Mouse (Mus musculus) heart, embryonic 13.5 days (tissue): ENCODE data around the gene Osbpl8. TPM values are rescaled to one million over a fixed set of nuclear protein-coding genes. Genes with fewer than 3 reads are reported as not detected.

Source experiments
- ATAC-seq: fragments of 200-750 bp; cut with Nextera tagmentation; 2 replicates; pipeline ENCODE4 v1.8.0; 2017; ENCODE audit warnings: moderate TSS enrichment; ENCODE audit not compliant: insufficient number of reproducible peaks, low FRiP score, low TSS enrichment; ENCODE audit errors: extremely low read depth
- H3K27ac ChIP-seq: fragments of 300-500 bp; sonication (generic); replicated peaks from 2 replicates; pipeline ENCODE4 v1.5.1; 2015; ENCODE audit warnings: moderate library complexity, mild to moderate bottlenecking, inconsistent platforms
- H3K27me3 ChIP-seq: fragments of 300-500 bp; sonication (generic); replicated peaks from 2 replicates; pipeline ENCODE4 v1.6.1; 2015; ENCODE audit warnings: mild to moderate bottlenecking, inconsistent platforms
- H3K36me3 ChIP-seq: fragments of 300-500 bp; sonication (generic); 2 replicates; pipeline ENCODE4 v1.6.1; 2015; ENCODE audit warnings: mild to moderate bottlenecking, inconsistent platforms
- H3K4me1 ChIP-seq: fragments of 300-500 bp; sonication (generic); 2 replicates; pipeline ENCODE4 v1.6.1; 2015; ENCODE audit warnings: inconsistent platforms
- H3K4me2 ChIP-seq: fragments of 300-500 bp; sonication (generic); 2 replicates; pipeline ENCODE4 v1.6.1; 2015; ENCODE audit warnings: inconsistent platforms, mild to moderate bottlenecking, moderate library complexity
- H3K4me3 ChIP-seq: fragments of 300-500 bp; sonication (generic); 2 replicates; pipeline ENCODE4 v1.5.1; 2015; ENCODE audit warnings: moderate library complexity, mild to moderate bottlenecking, inconsistent platforms
- H3K9ac ChIP-seq: fragments of 300-500 bp; sonication (generic); 2 replicates; pipeline ENCODE4 v1.6.1; 2015; ENCODE audit warnings: inconsistent platforms, mild to moderate bottlenecking, moderate library complexity
- H3K9me3 ChIP-seq: fragments of 300-500 bp; sonication (generic); 2 replicates; pipeline ENCODE4 v1.6.1; 2016; ENCODE audit warnings: inconsistent platforms
- WGBS: fragments of 180-500 bp; shearing (Covaris S2); methylation state at CpG from one replicate; pipeline ENCODE4 v1.1.7; 2015; ENCODE audit warnings: mixed read lengths; 5-methylcytosine and 5-hydroxymethylcytosine counted together
- polyA plus RNA-seq: library from polyadenylated mRNA; unstranded; fragments of >200 nt; fragmentation: Nextera tagmentation; extraction: Ambion mirVana; gene quantifications from 2 replicates; pipeline ENCODE4 v1.2.1, GENCODE M21; 2015

Gene Osbpl8
- polyA plus RNA-seq, 1 experiment from 2014 or later = 22.5 TPM

DNA sequence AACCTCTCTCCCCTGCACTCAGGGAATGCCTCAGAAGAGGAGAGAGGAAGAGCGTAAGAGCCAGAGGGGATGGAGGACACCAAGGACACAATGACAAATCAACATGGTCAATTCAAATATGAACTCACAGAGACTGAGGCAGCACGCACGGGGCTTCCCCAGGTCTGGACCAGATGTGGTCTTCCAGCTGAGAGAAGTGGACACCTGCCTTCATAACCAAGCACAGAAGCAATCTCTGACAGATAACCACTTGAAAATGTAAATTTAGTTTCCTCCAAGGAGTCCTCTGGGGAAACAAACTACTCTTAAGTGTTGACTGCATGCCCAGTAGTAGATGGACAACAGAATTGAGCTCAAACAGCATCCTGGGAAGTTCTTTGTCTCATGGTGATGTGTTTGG lies 9.5 kb upstream of the Osbpl8 start:
- peaks cover 7% of the 10 kb centered on the region; the same call in 1 of the 2 replicates for H3K4me1 ChIP-seq
- H3K9ac ChIP-seq = no peak overlapping the region
- H3K9me3 ChIP-seq = no peaks in the 10 kb centered on the region
- no peak overlapping the region for H3K4me3 ChIP-seq
- H3K4me2 ChIP-seq = no peak overlapping the region
- 91% methylated on average over 3 of the region's 3 CpGs for whole genome bisulfite sequencing
- no peak for ATAC-seq
- H3K36me3 ChIP-seq = no peaks in the 10 kb centered on the region
- H3K27me3 ChIP-seq = no peaks in the 10 kb centered on the region
- H3K27ac ChIP-seq = no peak overlapping the region

- WGBS = 67% methylated on average over 7 of the region's 7 CpGs
- no peak for ATAC-seq
- Histone ChIP-seq H3K27me3 (no peaks in the 10 kb centered on the region), H3K4me2 (no peak overlapping the region), H3K36me3 (no peaks in the 10 kb centered on the region), H3K4me1 (peaks cover 7% of the 10 kb centered on the region; the same call in 1 of the 2 replicates), H3K27ac (no peak overlapping the region), H3K9me3 (no peaks in the 10 kb centered on the region), H3K9ac (no peak overlapping the region), H3K4me3 (no peak overlapping the region)
Measured at GRCm38 (mm10) chr10:111155571-111155970, 9.0 kb upstream of the Osbpl8 start.

GRCm38 (mm10) chr10:111156394-111157190 lies 8.0 kb upstream of the Osbpl8 start:
- ATAC-seq = no peak
- H3K36me3 ChIP-seq = no peaks in the 10 kb centered on the region
- no peak overlapping the region for H3K27ac ChIP-seq
- no peaks in the 10 kb centered on the region for H3K27me3 ChIP-seq
- no peaks in the 10 kb centered on the region for H3K9me3 ChIP-seq
- 78% methylated on average over 29 of the region's 29 CpGs for WGBS
- peak overlapping the region; percentile 9; the same call in 1 of the 2 replicates for H3K4me2 ChIP-seq
- no peak overlapping the region for H3K4me3 ChIP-seq
- peaks cover 7% of the 10 kb centered on the region; the same call in 1 of the 2 replicates for H3K4me1 ChIP-seq
- no peak overlapping the region for H3K9ac ChIP-seq

DNA sequence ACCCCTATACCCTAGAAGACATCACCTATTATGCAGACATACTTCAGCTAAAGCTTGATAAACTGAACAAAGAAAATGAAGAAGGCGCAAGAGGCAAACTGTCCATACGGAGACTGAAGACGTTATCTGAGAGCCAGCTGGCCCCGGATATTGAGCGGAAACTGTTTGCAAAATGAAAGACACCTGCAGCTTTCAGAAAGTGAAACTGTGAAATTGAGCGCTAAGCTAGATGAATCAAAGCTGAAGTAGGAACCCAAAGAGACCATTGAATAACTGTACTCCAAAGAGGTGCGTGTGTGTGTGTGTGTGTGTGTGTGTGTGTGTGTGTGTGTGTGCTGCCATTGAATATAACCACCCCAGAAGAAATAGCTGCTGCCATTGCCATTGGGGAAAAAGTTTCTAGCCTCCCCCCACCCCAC lies 7.3 kb upstream of the Osbpl8 start:
- Histone ChIP-seq H3K4me1 (peaks cover 7% of the 10 kb centered on the region; the same call in 1 of the 2 replicates), H3K27ac (no peak overlapping the region), H3K4me2 (peak overlapping the region; percentile 9; the same call in 1 of the 2 replicates), H3K4me3 (no peak overlapping the region), H3K9ac (no peak overlapping the region), H3K9me3 (no peaks in the 10 kb centered on the region), H3K36me3 (no peaks in the 10 kb centered on the region), H3K27me3 (no peaks in the 10 kb centered on the region)
- WGBS = 83% methylated on average over 7 of the region's 7 CpGs
- ATAC-seq = no peak

DNA sequence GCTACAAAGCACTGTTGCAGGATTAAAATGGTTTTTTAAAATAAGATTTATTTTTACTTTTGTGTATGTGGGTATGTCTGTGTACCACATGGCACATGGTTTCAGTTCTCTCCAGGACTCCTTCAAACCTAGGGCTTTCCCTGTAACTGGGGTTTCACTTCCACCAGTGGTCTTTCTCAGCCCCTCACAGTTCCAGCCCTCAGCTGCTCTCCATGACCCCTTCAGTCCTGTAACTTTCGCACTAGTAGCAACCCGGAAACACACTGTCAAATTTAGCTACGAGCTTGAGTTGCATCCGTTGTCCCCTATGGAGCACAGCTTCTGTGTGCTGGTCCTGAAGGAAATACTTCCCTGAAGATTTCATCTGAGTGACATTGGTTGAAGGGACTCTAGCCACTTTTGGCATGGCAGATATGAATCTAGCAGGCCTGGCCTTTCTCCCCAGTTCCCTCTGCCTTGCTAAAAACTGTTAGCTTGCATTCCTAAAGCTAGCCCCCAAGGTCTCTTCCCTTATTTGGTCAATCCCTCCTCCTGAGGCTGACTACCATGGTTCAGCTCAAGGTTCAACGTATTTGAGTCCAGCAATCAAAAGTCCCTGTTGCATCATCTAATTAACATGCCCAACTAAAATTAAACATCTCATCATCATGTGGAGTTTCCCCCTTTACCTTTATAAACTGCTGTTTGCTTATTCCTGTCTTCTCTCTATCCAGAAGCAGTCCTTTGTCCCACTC lies 4.6 kb upstream of the Osbpl8 start:
- no peak overlapping the region for H3K4me3 ChIP-seq
- H3K9ac ChIP-seq = 0 out of 2 replicates have a peak overlapping the region, but pooled peaks have one; percentile 19
- H3K4me1 ChIP-seq = peaks cover 23% of the 10 kb centered on the region
- H3K9me3 ChIP-seq = no peaks in the 10 kb centered on the region
- H3K27ac ChIP-seq = 0 out of 2 replicates have a peak overlapping the region, but pooled peaks have one; percentile 13
- no peak for ATAC-seq
- H3K4me2 ChIP-seq = no peak overlapping the region
- WGBS = 62% methylated on average over 5 of the region's 5 CpGs
- H3K27me3 ChIP-seq = no peaks in the 10 kb centered on the region
- H3K36me3 ChIP-seq = no peaks in the 10 kb centered on the region

- H3K27ac ChIP-seq = no peak overlapping the region
- H3K4me1 ChIP-seq = peaks cover 23% of the 10 kb centered on the region
- H3K9me3 ChIP-seq = no peaks in the 10 kb centered on the region
- no peaks in the 10 kb centered on the region for H3K27me3 ChIP-seq
- H3K4me2 ChIP-seq = no peak overlapping the region
- no peak for ATAC-seq
- H3K9ac ChIP-seq = no peak overlapping the region
- H3K36me3 ChIP-seq = no peaks in the 10 kb centered on the region
- H3K4me3 ChIP-seq = no peak overlapping the region
- WGBS = 80% methylated on average over 3 of the region's 3 CpGs
Measured at GRCm38 (mm10) chr10:111160540-111160939, 4.0 kb upstream of the Osbpl8 start.

DNA sequence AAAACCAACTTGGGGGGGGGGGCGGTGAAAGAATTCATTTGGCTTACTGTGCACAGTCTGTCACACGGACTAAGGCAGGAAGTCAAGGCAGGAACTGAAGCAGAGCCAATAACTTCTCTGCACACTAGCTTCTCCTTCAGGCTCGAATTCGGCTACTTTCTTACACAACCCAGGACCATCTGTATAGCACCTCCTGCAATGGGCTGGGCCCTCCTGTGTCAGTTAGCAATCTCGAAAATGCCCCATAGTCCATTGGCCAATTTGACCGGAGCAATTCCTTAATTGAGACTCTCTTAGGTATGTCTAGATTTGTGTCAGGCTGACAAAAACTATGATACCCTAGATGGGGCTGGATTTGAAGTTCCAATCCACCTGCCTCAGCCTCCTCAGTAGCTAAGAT lies 3.2 kb upstream of the Osbpl8 start:
- Histone ChIP-seq H3K4me1 (peaks cover 28% of the 10 kb centered on the region), H3K9me3 (no peaks in the 10 kb centered on the region), H3K4me3 (no peak overlapping the region), H3K36me3 (no peaks in the 10 kb centered on the region), H3K4me2 (no peak overlapping the region), H3K27me3 (no peaks in the 10 kb centered on the region), H3K9ac (no peak overlapping the region), H3K27ac (no peak overlapping the region)
- no peak for ATAC-seq
- 84% methylated on average over 6 of the region's 6 CpGs for WGBS

DNA sequence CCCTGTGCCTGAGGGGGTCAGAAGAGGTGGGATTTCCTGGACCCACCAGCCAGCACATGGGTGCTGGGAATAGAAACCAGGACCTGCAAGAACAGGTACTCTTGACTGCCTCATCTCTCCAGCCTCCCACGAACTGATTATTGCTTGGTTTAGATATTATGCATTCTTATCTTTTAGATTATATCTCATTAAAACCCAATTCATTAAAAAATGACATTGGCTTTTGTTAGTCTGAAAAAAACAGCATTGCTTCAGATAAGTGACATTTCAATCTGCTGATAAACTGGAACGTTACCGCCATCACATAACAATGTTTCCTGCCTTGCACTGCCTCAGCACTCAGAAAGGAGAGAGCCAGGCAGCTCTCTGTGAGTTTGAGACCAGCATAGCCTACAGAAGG lies 1.5 kb upstream of the Osbpl8 start:
- no peak for ATAC-seq
- WGBS = 39% methylated on average over 3 of the region's 3 CpGs

DNA sequence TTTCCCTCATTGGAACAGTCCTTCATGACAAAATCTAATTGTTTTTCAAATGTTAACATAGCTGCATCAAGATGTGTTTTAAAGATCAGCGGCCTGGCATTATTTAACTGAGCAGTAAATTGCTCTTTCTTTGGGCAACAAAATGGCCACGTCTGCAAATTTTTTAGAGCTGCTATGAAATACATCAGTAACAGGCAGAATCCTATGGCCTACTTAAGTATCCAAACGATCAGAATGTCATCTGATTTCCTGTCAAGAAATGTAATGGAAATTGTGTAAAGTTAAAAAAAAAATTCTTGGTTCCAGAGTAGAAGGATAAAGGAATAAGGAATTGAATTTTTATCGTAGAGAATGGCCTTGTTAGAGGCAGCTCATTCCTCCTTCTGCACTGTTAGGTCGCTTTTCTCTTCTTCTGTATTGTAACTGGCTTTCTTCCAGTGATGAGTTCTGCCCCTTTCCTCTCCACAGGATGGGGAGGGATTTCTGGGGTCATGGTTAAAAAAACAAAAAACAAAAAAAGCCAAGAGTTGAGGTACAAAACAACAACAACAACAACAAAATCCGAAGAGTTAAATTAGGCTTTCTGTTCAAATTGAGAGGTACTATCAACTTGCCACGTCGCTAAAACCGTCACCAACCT lies 831 bp upstream of the Osbpl8 start:
- Histone ChIP-seq H3K27me3 (no peaks in the 10 kb centered on the region), H3K27ac (peak overlapping the region; percentile 97), H3K36me3 (no peaks in the 10 kb centered on the region), H3K4me2 (peak overlapping the region; percentile 72), H3K9me3 (no peaks in the 10 kb centered on the region), H3K4me1 (peaks cover 39% of the 10 kb centered on the region), H3K4me3 (peak overlapping the region; percentile 96), H3K9ac (peak overlapping the region; percentile 79)
- 26% methylated on average over 9 of the region's 9 CpGs for WGBS
- ATAC-seq = no peak

More for the DNA sequence above, 1.5 kb upstream of the Osbpl8 start:
- Histone ChIP-seq H3K4me2 (no peak overlapping the region), H3K4me1 (peaks cover 32% of the 10 kb centered on the region), H3K9ac (no peak overlapping the region), H3K36me3 (no peaks in the 10 kb centered on the region), H3K4me3 (no peak overlapping the region), H3K9me3 (no peaks in the 10 kb centered on the region), H3K27ac (peak overlapping the region; percentile 97), H3K27me3 (no peaks in the 10 kb centered on the region)

- H3K27ac ChIP-seq = peak overlapping the region; percentile 97
- no peaks in the 10 kb centered on the region for H3K36me3 ChIP-seq
- no peaks in the 10 kb centered on the region for H3K9me3 ChIP-seq
- under 1% methylated on average over 52 of the region's 52 CpGs for WGBS
- peak overlapping the region; percentile 100 for H3K9ac ChIP-seq
- peaks cover 55% of the 10 kb centered on the region for H3K4me1 ChIP-seq
- peak overlapping the region; percentile 72 for H3K4me2 ChIP-seq
- no peaks in the 10 kb centered on the region for H3K27me3 ChIP-seq
- peak overlapping the region; percentile 96 for H3K4me3 ChIP-seq
- peak; percentile 34; the same call in 1 of the 2 replicates for ATAC-seq
Measured at GRCm38 (mm10) chr10:111165219-111165981, 848 bp downstream of the Osbpl8 start.
